Mouse (Mus musculus): ENCODE measurements around the gene Kremen1. TPM values are rescaled to one million over a fixed set of nuclear protein-coding genes. Genes with fewer than 3 reads are reported as not detected.

The Kremen1 gene
- polyA plus RNA-seq, 1 experiment from 2014 or later: 26.7 TPM

DNA sequence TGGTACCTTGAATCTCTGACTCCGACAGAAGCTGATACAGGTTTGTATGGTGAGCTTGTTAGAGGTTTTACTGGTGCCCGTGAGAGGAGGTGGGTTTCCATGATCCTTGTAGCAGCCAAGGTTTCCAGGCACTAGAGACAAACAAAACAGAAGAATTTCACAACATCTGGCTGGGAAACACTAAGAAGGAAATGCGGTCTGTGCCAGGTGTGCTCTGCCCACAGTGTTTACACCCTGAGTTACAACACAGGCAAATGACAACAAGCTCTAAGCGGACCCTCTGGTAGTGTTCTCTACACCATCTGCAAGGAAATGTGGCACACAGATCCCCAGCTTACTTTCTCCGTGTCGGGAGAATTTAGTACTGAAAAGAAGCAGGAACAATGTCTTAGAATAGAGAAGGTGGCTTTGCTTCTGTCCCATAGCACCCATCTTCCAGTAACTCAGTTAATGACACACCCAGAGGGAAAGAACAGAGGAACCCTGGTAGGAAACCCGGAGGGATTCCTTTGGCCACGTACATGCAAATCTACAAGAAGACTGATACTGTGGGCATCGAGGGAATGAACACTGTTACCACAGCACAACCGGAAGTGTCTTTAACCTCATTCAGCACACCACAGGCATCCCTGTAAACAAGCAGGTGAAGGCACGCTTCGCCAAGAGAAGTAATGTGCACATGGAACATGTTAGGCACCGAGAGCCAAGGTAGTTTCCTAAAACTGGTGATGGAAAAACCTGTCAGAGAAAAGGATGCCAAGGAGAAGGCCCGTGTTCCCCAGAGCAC lies 45.8 kb downstream of the Kremen1 start:
- Histone ChIP-seq H3K9ac (ENCODE audit: low read depth, low read length) (no peak overlapping the region), H3K36me3 (ENCODE audit: control insufficient read depth, insufficient read depth, low read length) (peaks cover 22% of the 10 kb centered on the region), H3K27me3 (replicated peaks; ENCODE audit: control insufficient read depth, insufficient read depth, low read length) (no peaks in the 10 kb centered on the region), H3K27ac (replicated peaks; ENCODE audit: low read depth, low read length) (no peak overlapping the region), H3K4me2 (ENCODE audit: low read depth, low read length) (no peak overlapping the region), H3K4me1 (ENCODE audit: control insufficient read depth, insufficient read depth, low read length) (peaks cover 4% of the 10 kb centered on the region; the same call in 1 of the 2 replicates), H3K9me3 (ENCODE audit: control insufficient read depth, low read length) (no peaks in the 10 kb centered on the region), H3K4me3 (ENCODE audit: low read depth, low read length) (no peak overlapping the region)
- DNase-seq (ENCODE audit: low spot score) (no peak), ATAC-seq (ENCODE audit: low read depth) (no peak)
- 81% methylated on average over 14 of the region's 14 CpGs for WGBS

DNA sequence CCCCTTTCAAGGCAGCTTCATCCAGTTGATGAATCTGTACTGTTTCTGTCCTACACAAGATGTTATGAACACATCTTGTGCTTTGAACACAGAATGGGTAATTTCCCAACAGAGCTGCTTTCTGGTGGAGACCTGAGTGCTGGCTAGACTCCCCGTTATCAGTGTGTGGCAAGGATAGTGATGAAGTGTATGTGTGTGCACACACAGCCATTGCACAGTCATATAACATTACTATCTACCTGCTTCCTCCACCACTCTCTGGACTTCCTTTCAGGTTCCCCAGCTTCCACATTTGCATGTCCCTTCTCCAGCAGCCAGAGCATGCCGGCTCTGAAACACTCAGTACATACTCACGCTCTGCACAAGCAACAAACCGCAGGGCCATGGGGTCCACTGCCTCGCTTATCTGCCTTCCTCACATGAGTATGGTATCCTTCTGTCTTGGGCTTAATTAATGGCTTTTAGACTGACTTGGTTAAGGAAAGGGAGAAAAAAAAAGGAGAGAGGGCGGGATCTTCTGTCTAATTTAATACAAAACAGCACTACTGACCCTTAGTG lies 46.8 kb downstream of the Kremen1 start:
- Histone ChIP-seq H3K9me3 (ENCODE audit: control insufficient read depth, low read length) (no peaks in the 10 kb centered on the region), H3K4me1 (ENCODE audit: control insufficient read depth, insufficient read depth, low read length) (no peaks in the 10 kb centered on the region), H3K27me3 (replicated peaks; ENCODE audit: control insufficient read depth, insufficient read depth, low read length) (no peaks in the 10 kb centered on the region), H3K27ac (replicated peaks; ENCODE audit: low read depth, low read length) (no peak overlapping the region), H3K36me3 (ENCODE audit: control insufficient read depth, insufficient read depth, low read length) (peaks cover 30% of the 10 kb centered on the region), H3K4me3 (ENCODE audit: low read depth, low read length) (no peak overlapping the region), H3K4me2 (ENCODE audit: low read depth, low read length) (no peak overlapping the region), H3K9ac (ENCODE audit: low read depth, low read length) (no peak overlapping the region)
- 91% methylated on average over 6 of the region's 6 CpGs for WGBS
- ATAC-seq (ENCODE audit: low read depth) (no peak), DNase-seq (ENCODE audit: low spot score) (no peak)

GRCm38 (mm10) chr11:5203054-5203453 lies 58.3 kb downstream of the Kremen1 start:
- no peak for DNase-seq (ENCODE audit: low spot score)
- peaks cover 75% of the 10 kb centered on the region for H3K36me3 ChIP-seq (ENCODE audit: control insufficient read depth, insufficient read depth, low read length)
- H3K9ac ChIP-seq (ENCODE audit: low read depth, low read length): no peak overlapping the region; the same call in 1 of the 2 replicates
- ATAC-seq (ENCODE audit: low read depth): no peak
- no peak overlapping the region for H3K4me3 ChIP-seq (ENCODE audit: low read depth, low read length)
- WGBS: 80% methylated on average over 6 of the region's 6 CpGs
- no peak overlapping the region for H3K4me2 ChIP-seq (ENCODE audit: low read depth, low read length)
- no peaks in the 10 kb centered on the region for H3K9me3 ChIP-seq (ENCODE audit: control insufficient read depth, low read length)
- H3K27me3 ChIP-seq (replicated peaks; ENCODE audit: control insufficient read depth, insufficient read depth, low read length): no peaks in the 10 kb centered on the region
- H3K27ac ChIP-seq (replicated peaks; ENCODE audit: low read depth, low read length): peak overlapping the region; percentile 28; the same call in 1 of the 2 replicates
- H3K4me1 ChIP-seq (ENCODE audit: control insufficient read depth, insufficient read depth, low read length): no peaks in the 10 kb centered on the region; the same call in 1 of the 2 replicates

DNA sequence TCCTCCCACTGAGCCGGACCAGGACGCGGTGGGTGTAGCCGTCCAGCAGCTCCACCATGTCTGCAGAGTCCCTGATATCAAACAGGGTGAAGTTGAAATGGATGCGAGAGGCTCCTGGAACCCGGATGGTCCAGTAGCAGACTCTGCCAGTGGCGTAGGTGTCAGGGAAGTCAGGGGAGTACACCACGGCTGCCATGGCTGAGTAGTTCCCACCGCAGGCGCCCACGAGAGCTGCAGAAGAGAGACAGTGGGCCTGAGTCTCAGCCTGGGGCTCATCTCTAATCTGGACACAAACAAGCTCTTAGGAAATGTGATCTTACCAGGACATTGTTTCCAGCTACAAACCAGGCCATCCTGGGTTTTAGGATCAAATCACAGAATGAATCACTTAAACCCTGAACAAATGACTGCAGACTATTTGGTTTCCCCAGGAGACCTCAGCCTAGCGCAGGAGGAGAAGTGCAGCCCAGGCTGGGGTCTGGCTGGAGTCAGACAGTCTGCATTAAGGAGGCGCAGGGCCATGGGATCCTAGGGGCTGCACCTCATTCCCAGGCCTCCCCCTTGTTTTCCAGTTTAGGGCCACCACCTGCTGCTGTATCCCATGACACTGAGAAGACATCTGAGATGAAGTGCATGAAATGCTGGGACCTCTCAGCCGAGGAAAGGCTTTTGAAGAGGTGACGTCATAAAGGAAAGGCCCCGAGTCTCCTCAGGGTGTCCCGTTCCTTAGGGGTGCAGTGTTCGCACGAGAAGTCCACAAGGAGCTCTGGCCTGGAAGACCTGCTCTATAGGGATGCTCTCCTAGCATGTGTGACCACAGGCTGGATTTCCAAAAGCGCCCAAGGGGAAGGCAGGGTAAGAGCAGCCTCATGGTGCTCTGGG lies 59.3 kb downstream of the Kremen1 start:
- 66% methylated on average over 19 of the region's 20 CpGs for WGBS
- no peaks in the 10 kb centered on the region; the same call in 1 of the 2 replicates for H3K4me1 ChIP-seq (ENCODE audit: control insufficient read depth, insufficient read depth, low read length)
- peak; percentile 79 for ATAC-seq (ENCODE audit: low read depth)
- peak overlapping the region; percentile 50; the same call in 1 of the 2 replicates for H3K27ac ChIP-seq (replicated peaks; ENCODE audit: low read depth, low read length)
- peak; percentile 56 for DNase-seq (ENCODE audit: low spot score)
- H3K9ac ChIP-seq (ENCODE audit: low read depth, low read length): no peak overlapping the region
- peaks cover 69% of the 10 kb centered on the region for H3K36me3 ChIP-seq (ENCODE audit: control insufficient read depth, insufficient read depth, low read length)
- no peaks in the 10 kb centered on the region for H3K27me3 ChIP-seq (replicated peaks; ENCODE audit: control insufficient read depth, insufficient read depth, low read length)
- H3K9me3 ChIP-seq (ENCODE audit: control insufficient read depth, low read length): no peaks in the 10 kb centered on the region
- no peak overlapping the region for H3K4me2 ChIP-seq (ENCODE audit: low read depth, low read length)
- H3K4me3 ChIP-seq (ENCODE audit: low read depth, low read length): no peak overlapping the region

- no peak overlapping the region for H3K27ac ChIP-seq (replicated peaks; ENCODE audit: low read depth, low read length)
- no peak overlapping the region for H3K4me3 ChIP-seq (ENCODE audit: low read depth, low read length)
- no peak overlapping the region for H3K9ac ChIP-seq (ENCODE audit: low read depth, low read length)
- 87% methylated on average over 2 of the region's 2 CpGs for WGBS
- no peaks in the 10 kb centered on the region for H3K27me3 ChIP-seq (replicated peaks; ENCODE audit: control insufficient read depth, insufficient read depth, low read length)
- no peaks in the 10 kb centered on the region; the same call in 1 of the 2 replicates for H3K4me1 ChIP-seq (ENCODE audit: control insufficient read depth, insufficient read depth, low read length)
- ATAC-seq (ENCODE audit: low read depth) (no peak), DNase-seq (ENCODE audit: low spot score) (no peak)
- H3K4me2 ChIP-seq (ENCODE audit: low read depth, low read length): no peak overlapping the region
- peaks cover 53% of the 10 kb centered on the region for H3K36me3 ChIP-seq (ENCODE audit: control insufficient read depth, insufficient read depth, low read length)
- no peaks in the 10 kb centered on the region for H3K9me3 ChIP-seq (ENCODE audit: control insufficient read depth, low read length)
These were observed 61.5 kb downstream of the Kremen1 start for GRCm38 (mm10) chr11:5199879-5200278.

GRCm38 (mm10) chr11:5197068-5197467 lies 64.3 kb downstream of the Kremen1 start:
- Histone ChIP-seq H3K9me3 (ENCODE audit: control insufficient read depth, low read length) (no peaks in the 10 kb centered on the region), H3K4me3 (ENCODE audit: low read depth, low read length) (no peak overlapping the region), H3K27me3 (replicated peaks; ENCODE audit: control insufficient read depth, insufficient read depth, low read length) (no peaks in the 10 kb centered on the region), H3K36me3 (ENCODE audit: control insufficient read depth, insufficient read depth, low read length) (peaks cover 53% of the 10 kb centered on the region), H3K4me1 (ENCODE audit: control insufficient read depth, insufficient read depth, low read length) (no peaks in the 10 kb centered on the region), H3K4me2 (ENCODE audit: low read depth, low read length) (no peak overlapping the region), H3K27ac (replicated peaks; ENCODE audit: low read depth, low read length) (no peak overlapping the region), H3K9ac (ENCODE audit: low read depth, low read length) (no peak overlapping the region)
- ATAC-seq (ENCODE audit: low read depth) (no peak; the same call in 1 of the 2 replicates), DNase-seq (ENCODE audit: low spot score) (no peak)
- 88% methylated on average over 5 of the region's 5 CpGs for WGBS

- Histone ChIP-seq H3K4me2 (ENCODE audit: low read depth, low read length) (no peak overlapping the region), H3K36me3 (ENCODE audit: control insufficient read depth, insufficient read depth, low read length) (peaks cover 49% of the 10 kb centered on the region), H3K9me3 (ENCODE audit: control insufficient read depth, low read length) (no peaks in the 10 kb centered on the region), H3K27ac (replicated peaks; ENCODE audit: low read depth, low read length) (no peak overlapping the region), H3K4me3 (ENCODE audit: low read depth, low read length) (no peak overlapping the region), H3K27me3 (replicated peaks; ENCODE audit: control insufficient read depth, insufficient read depth, low read length) (no peaks in the 10 kb centered on the region), H3K4me1 (ENCODE audit: control insufficient read depth, insufficient read depth, low read length) (no peaks in the 10 kb centered on the region), H3K9ac (ENCODE audit: low read depth, low read length) (no peak overlapping the region)
- no peak for ATAC-seq (ENCODE audit: low read depth)
- 73% methylated on average over 7 of the region's 7 CpGs for WGBS
- DNase-seq (ENCODE audit: low spot score): no peak
These were observed 64.8 kb downstream of the Kremen1 start for GRCm38 (mm10) chr11:5196583-5196982.

DNA sequence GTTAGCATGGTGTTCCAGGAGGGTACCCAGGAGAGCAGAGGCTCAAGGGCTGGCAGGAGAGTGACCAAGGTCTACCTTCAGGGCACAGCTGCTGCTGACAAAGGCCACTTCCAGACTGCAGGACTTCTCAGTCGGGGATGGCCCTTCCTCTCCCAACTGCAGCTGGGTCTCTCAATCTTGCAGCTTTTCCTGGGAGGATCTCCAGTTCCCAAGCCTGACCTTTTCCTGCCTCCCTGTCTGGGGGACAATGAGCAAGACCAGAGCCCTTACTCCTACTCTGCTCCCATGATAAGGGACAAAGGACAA lies 67.8 kb downstream of the Kremen1 start:
- no peak overlapping the region; the same call in 1 of the 2 replicates for H3K27ac ChIP-seq (replicated peaks; ENCODE audit: low read depth, low read length)
- 86% methylated on average over 1 of the region's 1 CpGs for WGBS
- H3K9ac ChIP-seq (ENCODE audit: low read depth, low read length): no peak overlapping the region
- H3K27me3 ChIP-seq (replicated peaks; ENCODE audit: control insufficient read depth, insufficient read depth, low read length): no peaks in the 10 kb centered on the region
- no peaks in the 10 kb centered on the region for H3K9me3 ChIP-seq (ENCODE audit: control insufficient read depth, low read length)
- DNase-seq (ENCODE audit: low spot score) (no peak), ATAC-seq (ENCODE audit: low read depth) (no peak)
- peaks cover 35% of the 10 kb centered on the region for H3K36me3 ChIP-seq (ENCODE audit: control insufficient read depth, insufficient read depth, low read length)
- 0 out of 2 replicates have a peak, but pooled peaks cover 4% of the 10 kb centered on the region for H3K4me1 ChIP-seq (ENCODE audit: control insufficient read depth, insufficient read depth, low read length)
- no peak overlapping the region for H3K4me3 ChIP-seq (ENCODE audit: low read depth, low read length)
- H3K4me2 ChIP-seq (ENCODE audit: low read depth, low read length): no peak overlapping the region

All from embryonic facial prominence, embryonic 14.5 days (tissue).